Mouse (Mus musculus) megakaryocyte, embryonic 14.5 days (primary cell): ENCODE measurements around the gene Clec4n.

Experiments
- FLI1 ChIP-seq: IDR thresholded peaks from 2 replicates; pipeline ENCODE4 v1.6.1; 2012; ENCODE audit warnings: low read length, inconsistent platforms, mixed read lengths
- GATA1 ChIP-seq: IDR thresholded peaks from 3 replicates; pipeline ENCODE4 v1.6.1; 2012; ENCODE audit warnings: mixed read lengths, low read length, inconsistent platforms, borderline replicate concordance

GRCm38 (mm10) chr6:123261555-123262161, 32.0 kb downstream of the Clec4n start, which contains the start of gene Clec4d:
- TF ChIP-seq GATA1 (no peak), FLI1 (no peak)
